Mouse (Mus musculus): Measurements from ENCODE around the gene Sema4f. TPM values are rescaled to one million over a fixed set of nuclear protein-coding genes. Genes with fewer than 3 reads are reported as not detected.

Gene Sema4f
- polyA plus RNA-seq, 1 experiment from 2014 or later: 5.9 TPM

- H3K9ac ChIP-seq: no peak overlapping the region
- H3K4me2 ChIP-seq: no peak overlapping the region
- H3K9me3 ChIP-seq (replicated peaks): no peaks in the 10 kb centered on the region
- H3K36me3 ChIP-seq (ENCODE audit: poor library complexity, severe bottlenecking): no peaks in the 10 kb centered on the region
- no peak overlapping the region for H3K27ac ChIP-seq
- no peaks in the 10 kb centered on the region for H3K27me3 ChIP-seq
- no peak for ATAC-seq
- H3K4me1 ChIP-seq: no peaks in the 10 kb centered on the region
- H3K4me3 ChIP-seq: no peak overlapping the region
- WGBS: 88% methylated on average over 2 of the region's 2 CpGs
Measured at GRCm38 (mm10) chr6:82885441-82885840, 54.1 kb downstream of the Sema4f start.

GRCm38 (mm10) chr6:82884570-82884969, 55.0 kb downstream of the Sema4f start:
- WGBS: 60% methylated on average over 3 of the region's 3 CpGs
- Histone ChIP-seq H3K9me3 (replicated peaks) (no peaks in the 10 kb centered on the region), H3K4me3 (no peak overlapping the region), H3K4me2 (no peak overlapping the region), H3K9ac (no peak overlapping the region), H3K4me1 (no peaks in the 10 kb centered on the region), H3K27me3 (no peaks in the 10 kb centered on the region), H3K27ac (no peak overlapping the region), H3K36me3 (ENCODE audit: poor library complexity, severe bottlenecking) (no peaks in the 10 kb centered on the region)
- no peak for ATAC-seq

- Histone ChIP-seq H3K4me3 (no peak overlapping the region), H3K9ac (no peak overlapping the region), H3K36me3 (ENCODE audit: poor library complexity, severe bottlenecking) (no peaks in the 10 kb centered on the region), H3K27me3 (no peaks in the 10 kb centered on the region), H3K4me1 (no peaks in the 10 kb centered on the region), H3K27ac (no peak overlapping the region), H3K4me2 (no peak overlapping the region), H3K9me3 (replicated peaks) (no peaks in the 10 kb centered on the region)
- ATAC-seq: no peak
- 55% methylated on average over 20 of the region's 21 CpGs for WGBS
Measured at GRCm38 (mm10) chr6:82881485-82882096, 58.0 kb downstream of the Sema4f start.

GRCm38 (mm10) chr6:82880807-82881206, 58.8 kb downstream of the Sema4f start:
- Histone ChIP-seq H3K27ac (no peak overlapping the region), H3K27me3 (no peaks in the 10 kb centered on the region), H3K4me1 (no peaks in the 10 kb centered on the region), H3K4me3 (no peak overlapping the region), H3K9ac (no peak overlapping the region), H3K9me3 (replicated peaks) (no peaks in the 10 kb centered on the region), H3K4me2 (no peak overlapping the region), H3K36me3 (ENCODE audit: poor library complexity, severe bottlenecking) (no peaks in the 10 kb centered on the region)
- no peak for ATAC-seq
- WGBS: 80% methylated on average over 3 of the region's 3 CpGs

GRCm38 (mm10) chr6:82879463-82880089, 60.0 kb downstream of the Sema4f start:
- no peak overlapping the region for H3K4me3 ChIP-seq
- 72% methylated on average over 11 of the region's 11 CpGs for WGBS
- ATAC-seq: no peak
- no peaks in the 10 kb centered on the region for H3K4me1 ChIP-seq
- H3K27me3 ChIP-seq: no peaks in the 10 kb centered on the region
- no peak overlapping the region for H3K9ac ChIP-seq
- no peak overlapping the region for H3K27ac ChIP-seq
- H3K36me3 ChIP-seq (ENCODE audit: poor library complexity, severe bottlenecking): no peaks in the 10 kb centered on the region
- no peak overlapping the region for H3K4me2 ChIP-seq
- no peaks in the 10 kb centered on the region for H3K9me3 ChIP-seq (replicated peaks)

- no peak for ATAC-seq
- Histone ChIP-seq H3K4me1 (no peaks in the 10 kb centered on the region), H3K9ac (no peak overlapping the region), H3K27ac (no peak overlapping the region), H3K36me3 (ENCODE audit: poor library complexity, severe bottlenecking) (no peaks in the 10 kb centered on the region), H3K27me3 (no peaks in the 10 kb centered on the region), H3K4me3 (no peak overlapping the region), H3K9me3 (replicated peaks) (no peaks in the 10 kb centered on the region), H3K4me2 (no peak overlapping the region)
- 61% methylated on average over 6 of the region's 6 CpGs for WGBS
Measured at GRCm38 (mm10) chr6:82875509-82875935, 64.0 kb downstream of the Sema4f start.

- H3K27ac ChIP-seq: no peak overlapping the region
- no peak overlapping the region for H3K4me2 ChIP-seq
- H3K9me3 ChIP-seq (replicated peaks): no peaks in the 10 kb centered on the region
- H3K27me3 ChIP-seq: no peaks in the 10 kb centered on the region
- H3K36me3 ChIP-seq (ENCODE audit: poor library complexity, severe bottlenecking): no peaks in the 10 kb centered on the region
- H3K4me1 ChIP-seq: no peaks in the 10 kb centered on the region
- 88% methylated on average over 6 of the region's 6 CpGs for WGBS
- H3K4me3 ChIP-seq: no peak overlapping the region
- H3K9ac ChIP-seq: no peak overlapping the region
- ATAC-seq: no peak
Measured at GRCm38 (mm10) chr6:82872332-82872707, 67.2 kb downstream of the Sema4f start.

- Histone ChIP-seq H3K4me3 (no peak overlapping the region), H3K36me3 (ENCODE audit: poor library complexity, severe bottlenecking) (no peaks in the 10 kb centered on the region), H3K27me3 (no peaks in the 10 kb centered on the region), H3K9me3 (replicated peaks) (peaks cover under 1% of the 10 kb centered on the region; the same call in 1 of the 2 replicates), H3K4me1 (no peaks in the 10 kb centered on the region), H3K9ac (no peak overlapping the region), H3K4me2 (no peak overlapping the region), H3K27ac (no peak overlapping the region)
- 46% methylated on average over 5 of the region's 5 CpGs for WGBS
- ATAC-seq: no peak
Measured at GRCm38 (mm10) chr6:82871632-82872331, 67.8 kb downstream of the Sema4f start.

GRCm38 (mm10) chr6:82868476-82868875, 71.1 kb downstream of the Sema4f start:
- H3K4me2 ChIP-seq: no peak overlapping the region
- peaks cover 3% of the 10 kb centered on the region; the same call in 1 of the 2 replicates for H3K9me3 ChIP-seq (replicated peaks)
- 82% methylated on average over 5 of the region's 5 CpGs for WGBS
- no peak overlapping the region for H3K4me3 ChIP-seq
- no peak for ATAC-seq
- H3K27ac ChIP-seq: no peak overlapping the region
- H3K27me3 ChIP-seq: no peaks in the 10 kb centered on the region
- no peak overlapping the region for H3K9ac ChIP-seq
- no peaks in the 10 kb centered on the region for H3K4me1 ChIP-seq
- no peaks in the 10 kb centered on the region for H3K36me3 ChIP-seq (ENCODE audit: poor library complexity, severe bottlenecking)

- Histone ChIP-seq H3K27me3 (no peaks in the 10 kb centered on the region), H3K9ac (no peak overlapping the region), H3K4me1 (no peaks in the 10 kb centered on the region), H3K9me3 (replicated peaks) (peaks cover 3% of the 10 kb centered on the region; the same call in 1 of the 2 replicates), H3K27ac (no peak overlapping the region), H3K36me3 (ENCODE audit: poor library complexity, severe bottlenecking) (no peaks in the 10 kb centered on the region), H3K4me3 (no peak overlapping the region), H3K4me2 (no peak overlapping the region)
- no peak for ATAC-seq
- WGBS: 89% methylated on average over 8 of the region's 8 CpGs
Measured at GRCm38 (mm10) chr6:82863380-82863874, 76.1 kb downstream of the Sema4f start.

- peaks cover 3% of the 10 kb centered on the region; the same call in 1 of the 2 replicates for H3K9me3 ChIP-seq (replicated peaks)
- no peak overlapping the region for H3K4me3 ChIP-seq
- WGBS: 49% methylated on average over 7 of the region's 7 CpGs
- no peaks in the 10 kb centered on the region for H3K36me3 ChIP-seq (ENCODE audit: poor library complexity, severe bottlenecking)
- no peak for ATAC-seq
- no peaks in the 10 kb centered on the region for H3K27me3 ChIP-seq
- H3K4me2 ChIP-seq: no peak overlapping the region
- H3K4me1 ChIP-seq: no peaks in the 10 kb centered on the region
- H3K27ac ChIP-seq: no peak overlapping the region
- H3K9ac ChIP-seq: no peak overlapping the region
Measured at GRCm38 (mm10) chr6:82862475-82862874, 77.1 kb downstream of the Sema4f start.

- Histone ChIP-seq H3K27ac (no peak overlapping the region), H3K4me1 (no peaks in the 10 kb centered on the region), H3K9me3 (replicated peaks) (peaks cover 3% of the 10 kb centered on the region; the same call in 1 of the 2 replicates), H3K4me2 (no peak overlapping the region), H3K4me3 (no peak overlapping the region), H3K36me3 (ENCODE audit: poor library complexity, severe bottlenecking) (no peaks in the 10 kb centered on the region), H3K27me3 (no peaks in the 10 kb centered on the region), H3K9ac (no peak overlapping the region)
- ATAC-seq: no peak
- WGBS: 54% methylated on average over 3 of the region's 3 CpGs
Measured at GRCm38 (mm10) chr6:82862042-82862441, 77.5 kb downstream of the Sema4f start.

All from forebrain, embryonic 13.5 days (tissue).